Mouse (Mus musculus): ENCODE results near the gene Ttn. TPM values are rescaled to one million over a fixed set of nuclear protein-coding genes. Genes with fewer than 3 reads are reported as not detected.

Ttn gene
- polyA plus RNA-seq, 1 experiment: 0.01 TPM

GRCm38 (mm10) chr2:76966582-76966981, 15.8 kb downstream of the Ttn start:
- 78% methylated on average over 6 of the region's 6 CpGs for WGBS
- DNase-seq (ENCODE audit: low read depth, low spot score): no peak

- WGBS: 52% methylated on average over 2 of the region's 2 CpGs
- DNase-seq (ENCODE audit: low read depth, low spot score): no peak
Observed at GRCm38 (mm10) chr2:76966013-76966412, 16.3 kb downstream of the Ttn start.

GRCm38 (mm10) chr2:76965542-76965941, 16.8 kb downstream of the Ttn start:
- 86% methylated on average over 7 of the region's 7 CpGs for WGBS
- no peak for DNase-seq (ENCODE audit: low read depth, low spot score)

- WGBS: 79% methylated on average over 6 of the region's 6 CpGs
- DNase-seq (ENCODE audit: low read depth, low spot score): no peak
Observed at GRCm38 (mm10) chr2:76962045-76962432, 20.3 kb downstream of the Ttn start.

- no peak for DNase-seq (ENCODE audit: low read depth, low spot score)
- 89% methylated on average over 10 of the region's 10 CpGs for whole genome bisulfite sequencing
Observed at GRCm38 (mm10) chr2:76961420-76962044, 20.8 kb downstream of the Ttn start.

- DNase-seq (ENCODE audit: low read depth, low spot score): no peak
- WGBS: 71% methylated on average over 7 of the region's 7 CpGs
Observed at GRCm38 (mm10) chr2:76949774-76950173, 32.6 kb downstream of the Ttn start.

- WGBS: 61% methylated on average over 10 of the region's 10 CpGs
- DNase-seq (ENCODE audit: low read depth, low spot score): no peak
Observed at GRCm38 (mm10) chr2:76938515-76938914, 43.8 kb downstream of the Ttn start.

- DNase-seq (ENCODE audit: low read depth, low spot score): peak; percentile 39
- under 1% methylated on average over 2 of the region's 2 CpGs for WGBS
Observed at GRCm38 (mm10) chr2:76929718-76930117, 52.6 kb downstream of the Ttn start.

GRCm38 (mm10) chr2:76928816-76929215, 53.5 kb downstream of the Ttn start:
- no peak for DNase-seq (ENCODE audit: low read depth, low spot score)
- WGBS: 59% methylated on average over 3 of the region's 3 CpGs

GRCm38 (mm10) chr2:76928298-76928697, 54.0 kb downstream of the Ttn start:
- 43% methylated on average over 7 of the region's 7 CpGs for WGBS
- no peak for DNase-seq (ENCODE audit: low read depth, low spot score)

- DNase-seq (ENCODE audit: low read depth, low spot score): no peak
- 71% methylated on average over 12 of the region's 12 CpGs for WGBS
Observed at GRCm38 (mm10) chr2:76926927-76927326, 55.4 kb downstream of the Ttn start.

- no peak for DNase-seq (ENCODE audit: low read depth, low spot score)
- WGBS: 95% methylated on average over 10 of the region's 10 CpGs
Observed at GRCm38 (mm10) chr2:76914959-76915358, 67.4 kb downstream of the Ttn start.

GRCm38 (mm10) chr2:76908705-76909457, 73.5 kb downstream of the Ttn start:
- WGBS: 68% methylated on average over 15 of the region's 15 CpGs
- DNase-seq (ENCODE audit: low read depth, low spot score): no peak

GRCm38 (mm10) chr2:76903351-76903750, 79.0 kb downstream of the Ttn start:
- 87% methylated on average over 11 of the region's 11 CpGs for WGBS
- no peak for DNase-seq (ENCODE audit: low read depth, low spot score)

GRCm38 (mm10) chr2:76901476-76902086, 80.8 kb downstream of the Ttn start:
- 82% methylated on average over 24 of the region's 24 CpGs for WGBS
- no peak for DNase-seq (ENCODE audit: low read depth, low spot score)

- DNase-seq (ENCODE audit: low read depth, low spot score): no peak
- WGBS: 95% methylated on average over 11 of the region's 11 CpGs
Observed at GRCm38 (mm10) chr2:76899886-76900285, 82.5 kb downstream of the Ttn start.

- 88% methylated on average over 8 of the region's 8 CpGs for WGBS
- no peak for DNase-seq (ENCODE audit: low read depth, low spot score)
Observed at GRCm38 (mm10) chr2:76896990-76897389, 85.4 kb downstream of the Ttn start.

GRCm38 (mm10) chr2:76895327-76895726, 87.0 kb downstream of the Ttn start:
- DNase-seq (ENCODE audit: low read depth, low spot score): no peak
- WGBS: 89% methylated on average over 4 of the region's 4 CpGs

GRCm38 (mm10) chr2:76888721-76889120, 93.6 kb downstream of the Ttn start:
- WGBS: 79% methylated on average over 7 of the region's 7 CpGs
- DNase-seq (ENCODE audit: low read depth, low spot score): no peak

- no peak for DNase-seq (ENCODE audit: low read depth, low spot score)
- WGBS: 83% methylated on average over 13 of the region's 13 CpGs
Observed at GRCm38 (mm10) chr2:76885855-76886254, 96.5 kb downstream of the Ttn start.

- DNase-seq (ENCODE audit: low read depth, low spot score): no peak
- WGBS: 71% methylated on average over 12 of the region's 12 CpGs
Observed at GRCm38 (mm10) chr2:76881406-76881805, 100.9 kb downstream of the Ttn start.

Measured in large intestine, adult 2 months (tissue).